Mouse (Mus musculus): ENCODE results near the gene Slc20a1. TPM values are rescaled to one million over a fixed set of nuclear protein-coding genes. Genes with fewer than 3 reads are reported as not detected.

Slc20a1 gene
- total RNA-seq (2021), result 18.0 and 21.1 TPM in 2 replicates
- long read RNA-seq, partial matches to known transcripts, result 3 of 18 reads
- long read RNA-seq, other reads (novel, unspliced or antisense), result 10 of 18 reads

DNA sequence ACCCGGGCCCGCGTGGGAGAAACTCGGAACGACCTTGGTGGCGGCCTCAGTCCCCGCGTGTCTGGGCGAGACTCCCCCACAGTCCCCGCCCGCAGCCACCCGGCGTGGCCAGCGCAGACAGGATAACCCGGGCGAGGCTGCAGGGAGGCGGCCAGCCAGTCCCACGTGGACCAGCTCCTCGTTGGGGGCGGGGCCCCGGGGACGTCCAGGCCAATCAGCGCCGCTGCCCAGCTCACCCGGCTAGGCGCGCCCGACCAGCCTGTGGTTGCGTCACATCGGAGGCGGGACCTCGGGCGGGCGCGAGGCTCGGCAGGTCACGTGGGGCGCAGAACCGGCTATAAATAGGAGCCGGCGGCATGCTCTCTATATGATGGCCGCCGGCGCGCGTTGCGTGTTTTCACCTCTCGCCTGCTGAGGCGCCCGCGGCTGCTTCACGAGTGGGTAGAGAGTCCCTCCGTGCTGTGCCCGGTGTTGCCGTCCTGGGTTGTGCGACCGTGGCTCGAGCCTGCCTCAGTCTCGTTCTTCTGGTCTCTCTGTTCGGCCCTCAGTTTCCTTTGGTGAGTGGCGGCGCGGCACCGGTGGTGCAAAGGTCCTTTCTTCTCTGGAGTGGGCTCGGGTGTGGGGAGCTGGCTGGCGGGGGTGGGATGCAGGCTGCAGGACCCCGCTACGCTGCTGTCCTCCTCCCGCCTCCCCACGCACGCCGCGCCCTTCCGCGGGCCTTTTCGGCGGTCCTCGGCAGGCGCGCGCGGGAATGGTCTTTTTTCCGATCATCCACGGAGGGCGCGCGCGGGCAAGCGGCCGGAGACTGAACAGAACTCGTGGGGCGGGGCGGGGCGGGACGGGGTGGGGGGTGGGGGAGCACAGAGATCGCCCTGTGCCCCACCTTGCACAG lies at the start of gene Slc20a1:
TSS of gene Slc20a1 (plus strand) at position 329 of the 892 bp plus-strand sequence.
- peak; percentile 100 for DNase-seq

DNA sequence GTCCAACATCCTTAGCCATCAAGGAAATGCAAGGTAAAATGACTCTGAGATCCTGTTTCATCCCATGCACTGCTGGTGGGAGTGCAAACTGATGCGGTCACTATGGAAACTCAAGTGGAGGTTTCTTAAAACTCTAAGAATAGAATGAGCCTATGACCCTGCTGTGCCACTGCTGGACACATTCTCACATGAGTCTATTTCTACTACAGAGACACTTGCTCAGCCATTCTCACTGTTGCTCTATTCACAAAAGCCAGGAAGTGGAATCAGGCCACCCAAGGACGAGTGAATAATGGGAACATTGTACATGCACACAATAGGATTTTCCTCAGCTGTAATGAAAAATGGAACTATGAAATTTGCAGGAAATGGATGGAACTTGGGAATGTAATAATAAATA lies 49.7 kb upstream of the Slc20a1 start:
- DNase-seq, result no peak

DNA sequence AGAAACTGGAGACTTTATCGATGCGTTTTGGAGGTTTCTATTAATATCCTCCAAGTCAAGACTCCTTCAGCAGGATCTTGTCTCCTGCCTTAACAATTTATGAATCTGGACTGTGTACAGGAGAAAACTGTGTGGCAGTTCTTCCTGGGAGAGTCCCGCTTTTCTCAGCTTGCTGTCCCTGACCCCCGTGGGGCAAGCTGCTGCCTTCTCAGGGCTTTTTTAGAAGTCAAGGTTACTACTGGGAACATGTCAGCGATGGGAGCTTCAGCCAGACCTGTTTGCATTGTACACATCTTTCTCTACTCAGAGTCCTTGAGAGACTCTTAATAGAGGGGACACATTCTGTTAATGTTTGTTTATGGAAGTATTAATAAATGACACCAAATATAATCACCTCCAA lies 48.2 kb upstream of the Slc20a1 start:
- no peak for DNase-seq

DNA sequence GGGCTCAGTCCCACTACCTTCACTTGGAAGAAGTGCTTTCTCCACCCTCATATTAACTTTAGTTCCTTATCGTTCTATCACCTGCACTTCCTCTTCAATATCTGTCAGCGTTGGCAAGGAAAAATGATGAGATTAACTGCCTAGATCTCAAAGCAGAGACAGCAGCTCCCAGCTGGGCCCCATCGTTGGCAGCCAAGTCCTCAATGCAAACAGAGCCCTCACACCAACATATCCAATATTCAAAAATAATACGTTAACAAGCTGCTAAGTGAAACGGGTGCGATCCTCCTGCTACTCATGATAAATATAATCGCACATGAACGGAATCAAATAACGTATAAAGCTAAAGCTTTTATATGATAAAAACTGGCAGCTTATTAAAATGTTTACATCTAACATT lies 47.5 kb upstream of the Slc20a1 start:
- no peak for DNase-seq

- no peak for DNase-seq
Measured at GRCm38 (mm10) chr2:129152751-129153150, 45.8 kb upstream of the Slc20a1 start.

- no peak for DNase-seq
Measured at GRCm38 (mm10) chr2:129164815-129165214, 33.7 kb upstream of the Slc20a1 start.

GRCm38 (mm10) chr2:129166466-129167463 lies 31.8 kb upstream of the Slc20a1 start:
- DNase-seq, result no peak

DNA sequence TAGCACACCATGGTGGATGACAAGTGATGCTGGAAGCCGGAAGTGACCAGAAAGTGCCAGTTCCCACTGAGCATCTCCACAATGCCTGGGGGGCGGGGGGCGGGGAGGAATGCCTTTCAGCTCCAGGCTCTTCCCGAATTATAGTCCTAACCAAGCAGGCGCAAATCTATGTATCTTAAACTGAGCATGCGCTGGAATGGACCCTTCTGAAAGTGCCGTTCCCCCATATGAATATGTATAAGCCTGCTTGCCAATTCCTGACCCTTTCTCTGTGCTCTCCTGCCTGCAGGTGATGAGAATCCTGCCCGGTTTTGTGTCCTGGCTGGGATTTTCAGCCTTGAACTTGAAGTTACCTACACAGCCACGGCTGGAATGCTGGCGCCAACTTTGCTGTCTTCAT lies 25.2 kb upstream of the Slc20a1 start:
- no peak for DNase-seq

DNA sequence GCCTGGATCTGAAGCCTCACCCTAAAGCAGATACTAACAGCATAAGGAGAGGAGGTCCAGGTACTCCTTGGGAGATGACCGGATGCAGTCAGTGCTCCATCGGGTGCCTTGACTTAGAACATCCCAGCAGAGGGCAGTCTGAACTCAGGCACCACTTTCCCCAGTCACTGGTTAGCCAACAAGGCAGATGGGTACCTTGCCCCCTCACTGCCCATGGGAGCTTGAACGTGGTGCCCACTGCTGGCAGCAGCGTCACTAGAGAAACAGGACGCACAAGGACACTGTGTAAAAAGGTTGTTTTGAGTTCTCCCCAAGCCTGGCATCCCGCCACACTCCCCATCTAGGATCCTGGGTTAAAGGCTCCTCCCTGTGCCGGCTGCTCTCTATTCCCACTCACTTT lies 24.1 kb upstream of the Slc20a1 start:
- peak; percentile 32 for DNase-seq

- DNase-seq, result no peak
Measured at GRCm38 (mm10) chr2:129175636-129176035, 22.9 kb upstream of the Slc20a1 start.

GRCm38 (mm10) chr2:129176676-129177420 lies 21.7 kb upstream of the Slc20a1 start:
- DNase-seq, result no peak

GRCm38 (mm10) chr2:129177661-129178060 lies 20.9 kb upstream of the Slc20a1 start:
- no peak for DNase-seq

DNA sequence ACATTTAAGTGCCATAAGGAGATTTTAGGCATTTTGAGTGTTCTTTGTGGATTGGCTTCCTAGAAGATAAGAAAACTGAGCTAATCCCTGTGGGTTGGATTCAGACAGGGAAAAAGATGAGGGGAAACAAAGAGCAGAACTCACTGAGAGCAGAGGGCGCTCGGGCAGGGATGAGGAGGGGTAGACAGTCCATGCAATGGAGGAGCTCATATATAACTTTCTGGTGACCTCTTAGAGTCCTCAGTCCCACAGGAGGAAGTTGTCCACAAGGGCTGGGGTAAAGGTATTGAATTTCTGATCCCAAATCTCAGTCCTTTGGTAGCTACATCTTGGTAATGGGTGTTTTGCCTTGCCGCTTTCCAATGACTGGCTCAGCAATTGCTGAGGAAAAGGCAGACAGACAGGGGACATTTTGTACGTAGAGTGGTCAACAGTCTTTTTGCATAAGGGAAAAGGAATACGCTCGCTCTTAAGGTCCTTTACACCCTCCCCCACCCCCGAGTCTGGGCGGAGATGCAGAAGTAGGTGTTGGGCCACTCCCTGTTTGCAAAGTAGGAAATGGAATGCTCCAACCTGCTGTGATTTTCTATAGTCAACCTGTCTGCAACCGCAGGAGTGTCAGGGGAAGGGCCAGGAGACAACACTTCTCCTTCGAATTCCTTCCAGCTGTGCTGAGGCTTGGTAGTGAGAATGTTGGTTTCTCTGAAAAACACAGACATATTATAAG lies 20.2 kb upstream of the Slc20a1 start:
- no peak for DNase-seq

GRCm38 (mm10) chr2:129179946-129180853 lies 18.4 kb upstream of the Slc20a1 start:
- no peak for DNase-seq

- no peak for DNase-seq
Measured at GRCm38 (mm10) chr2:129181509-129181908, 17.1 kb upstream of the Slc20a1 start.

- DNase-seq, result no peak
Measured at GRCm38 (mm10) chr2:129182412-129182811, 16.2 kb upstream of the Slc20a1 start.

GRCm38 (mm10) chr2:129183561-129184031 lies 15.0 kb upstream of the Slc20a1 start:
- DNase-seq, result no peak

GRCm38 (mm10) chr2:129184853-129185252 lies 13.7 kb upstream of the Slc20a1 start:
- DNase-seq, result no peak

- DNase-seq, result no peak
Measured at GRCm38 (mm10) chr2:129185611-129186290, 12.8 kb upstream of the Slc20a1 start.

Data from adrenal gland, postnatal 25 days (tissue).